Mouse (Mus musculus): Measurements from ENCODE around the gene Mpo.

- TF ChIP-seq POLR2A (IDR thresholded peaks at IDR 0.05; ENCODE audit: insufficient read depth, low read depth, low read length) (no peak), CTCF (IDR thresholded peaks at IDR 0.05; ENCODE audit: insufficient read depth, low read depth, low read length) (no peak)
Observed at GRCm38 (mm10) chr11:87847884-87848283, 54.5 kb downstream of the Mpo start.

All from olfactory bulb, adult 2 months (tissue).